Mouse (Mus musculus): ENCODE measurements at regions not wholly inside any gene's neighbourhood (a gene's known extent, or its start where the extent isn't known, plus 50 kb on each side); places are given as distances from the start of the nearest gene placed in this dataset.

DNA sequence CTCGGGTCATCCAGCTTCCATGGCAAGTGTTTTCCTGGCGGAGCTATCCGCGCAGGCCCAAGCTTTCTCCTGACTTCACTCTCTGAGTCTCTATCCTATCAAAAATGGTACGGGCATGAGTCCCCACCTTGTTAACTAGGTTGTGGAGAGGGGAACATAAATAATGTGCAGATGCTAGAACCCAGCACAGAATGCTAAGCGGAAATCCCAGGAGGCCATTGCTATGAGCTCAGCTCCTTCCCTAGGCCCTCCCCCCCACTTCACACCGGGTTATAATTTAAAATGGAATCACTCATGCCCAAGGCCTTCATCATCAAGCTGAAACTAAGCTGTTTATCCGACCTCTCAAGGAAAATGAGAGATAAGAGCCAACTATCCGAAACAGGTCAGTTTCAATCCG lies 60.4 kb upstream of the Cd83 start:
- Histone ChIP-seq H3K9me3 (ENCODE audit: control insufficient read depth, low read length) (no peaks in the 10 kb centered on the region), H3K4me2 (ENCODE audit: low read depth, low read length) (no peak overlapping the region), H3K9ac (ENCODE audit: low read depth, low read length) (no peak overlapping the region), H3K4me3 (ENCODE audit: low read depth, low read length) (no peak overlapping the region), H3K36me3 (ENCODE audit: control insufficient read depth, insufficient read depth, low read length) (no peaks in the 10 kb centered on the region), H3K27ac (replicated peaks; ENCODE audit: low read depth, low read length) (no peak overlapping the region), H3K4me1 (ENCODE audit: control insufficient read depth, insufficient read depth, low read length) (0 out of 2 replicates have a peak, but pooled peaks cover 3% of the 10 kb centered on the region), H3K27me3 (replicated peaks; ENCODE audit: control insufficient read depth, insufficient read depth, low read length) (no peaks in the 10 kb centered on the region)
- ATAC-seq (ENCODE audit: low read depth) (no peak), DNase-seq (ENCODE audit: low spot score) (no peak)
- WGBS, result 80% methylated on average over 10 of the region's 10 CpGs

DNA sequence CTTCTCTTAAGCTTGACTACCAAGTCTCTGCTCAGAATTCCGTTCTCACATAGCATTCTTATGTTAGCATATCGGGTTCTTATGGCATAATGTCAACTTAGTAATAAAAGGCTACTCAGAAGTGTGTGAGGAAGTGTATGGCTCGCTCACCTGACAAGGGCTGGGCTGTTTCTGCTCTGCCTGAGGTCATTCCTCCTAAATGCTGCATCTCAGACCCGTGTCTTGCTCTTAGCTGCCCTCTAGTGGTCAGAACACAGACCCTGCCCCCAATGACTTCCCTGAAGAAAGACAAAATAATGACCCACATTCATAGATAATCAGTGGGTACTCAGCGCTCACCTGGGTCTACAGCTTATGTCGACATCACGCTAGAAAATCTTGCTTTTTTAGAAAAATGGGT lies 58.9 kb upstream of the Cd83 start:
- ATAC-seq (ENCODE audit: low read depth) (peak; percentile 70; the same call in 1 of the 2 replicates), DNase-seq (ENCODE audit: low spot score) (peak; percentile 74)
- Histone ChIP-seq H3K9ac (ENCODE audit: low read depth, low read length) (no peak overlapping the region), H3K36me3 (ENCODE audit: control insufficient read depth, insufficient read depth, low read length) (no peaks in the 10 kb centered on the region), H3K27ac (replicated peaks; ENCODE audit: low read depth, low read length) (no peak overlapping the region), H3K27me3 (replicated peaks; ENCODE audit: control insufficient read depth, insufficient read depth, low read length) (no peaks in the 10 kb centered on the region), H3K4me3 (ENCODE audit: low read depth, low read length) (no peak overlapping the region), H3K9me3 (ENCODE audit: control insufficient read depth, low read length) (no peaks in the 10 kb centered on the region), H3K4me1 (ENCODE audit: control insufficient read depth, insufficient read depth, low read length) (0 out of 2 replicates have a peak, but pooled peaks cover 3% of the 10 kb centered on the region), H3K4me2 (ENCODE audit: low read depth, low read length) (no peak overlapping the region)
- 27% methylated on average over 7 of the region's 7 CpGs for whole genome bisulfite sequencing

GRCm38 (mm10) chr13:43726895-43727341 lies 57.7 kb upstream of the Cd83 start:
- no peak overlapping the region for H3K4me3 ChIP-seq (ENCODE audit: low read depth, low read length)
- WGBS, result 64% methylated on average over 13 of the region's 13 CpGs
- no peak overlapping the region for H3K27ac ChIP-seq (replicated peaks; ENCODE audit: low read depth, low read length)
- no peak for ATAC-seq (ENCODE audit: low read depth)
- no peak overlapping the region for H3K4me2 ChIP-seq (ENCODE audit: low read depth, low read length)
- peak; percentile 30 for DNase-seq (ENCODE audit: low spot score)
- no peak overlapping the region for H3K9ac ChIP-seq (ENCODE audit: low read depth, low read length)
- H3K9me3 ChIP-seq (ENCODE audit: control insufficient read depth, low read length), result no peaks in the 10 kb centered on the region
- 0 out of 2 replicates have a peak, but pooled peaks cover 3% of the 10 kb centered on the region for H3K4me1 ChIP-seq (ENCODE audit: control insufficient read depth, insufficient read depth, low read length)
- H3K36me3 ChIP-seq (ENCODE audit: control insufficient read depth, insufficient read depth, low read length), result no peaks in the 10 kb centered on the region
- H3K27me3 ChIP-seq (replicated peaks; ENCODE audit: control insufficient read depth, insufficient read depth, low read length), result no peaks in the 10 kb centered on the region

- 85% methylated on average over 11 of the region's 11 CpGs for WGBS
- Histone ChIP-seq H3K27ac (replicated peaks; ENCODE audit: low read depth, low read length) (no peak overlapping the region), H3K9ac (ENCODE audit: low read depth, low read length) (no peak overlapping the region), H3K9me3 (ENCODE audit: control insufficient read depth, low read length) (no peaks in the 10 kb centered on the region), H3K27me3 (replicated peaks; ENCODE audit: control insufficient read depth, insufficient read depth, low read length) (no peaks in the 10 kb centered on the region), H3K4me3 (ENCODE audit: low read depth, low read length) (no peak overlapping the region), H3K4me1 (ENCODE audit: control insufficient read depth, insufficient read depth, low read length) (0 out of 2 replicates have a peak, but pooled peaks cover 3% of the 10 kb centered on the region), H3K4me2 (ENCODE audit: low read depth, low read length) (no peak overlapping the region), H3K36me3 (ENCODE audit: control insufficient read depth, insufficient read depth, low read length) (no peaks in the 10 kb centered on the region)
- DNase-seq (ENCODE audit: low spot score) (no peak), ATAC-seq (ENCODE audit: low read depth) (no peak)
These were observed 55.0 kb upstream of the Cd83 start for GRCm38 (mm10) chr13:43729617-43730016.

DNA sequence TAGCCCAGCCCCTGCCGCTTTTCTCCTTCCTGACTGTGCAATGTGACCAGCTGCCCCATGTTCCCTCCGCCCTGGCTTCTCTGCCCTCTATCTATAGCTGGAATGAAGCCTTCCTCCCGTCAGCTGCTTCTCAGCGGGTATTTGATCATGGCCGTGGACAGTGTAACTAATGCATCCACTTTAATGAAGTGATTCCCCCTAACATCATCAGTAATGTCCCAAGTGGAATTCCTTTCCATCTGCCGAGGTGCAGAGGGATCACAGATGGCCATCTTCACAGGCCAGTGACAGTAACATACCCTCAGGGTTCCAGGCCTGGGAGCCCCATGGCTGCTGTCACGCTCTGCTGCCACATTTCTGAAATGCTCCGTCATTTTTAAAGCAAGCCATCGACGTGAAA lies 51.5 kb upstream of the Cd83 start:
- H3K27me3 ChIP-seq (replicated peaks; ENCODE audit: control insufficient read depth, insufficient read depth, low read length), result no peaks in the 10 kb centered on the region
- no peak for ATAC-seq (ENCODE audit: low read depth)

DNA sequence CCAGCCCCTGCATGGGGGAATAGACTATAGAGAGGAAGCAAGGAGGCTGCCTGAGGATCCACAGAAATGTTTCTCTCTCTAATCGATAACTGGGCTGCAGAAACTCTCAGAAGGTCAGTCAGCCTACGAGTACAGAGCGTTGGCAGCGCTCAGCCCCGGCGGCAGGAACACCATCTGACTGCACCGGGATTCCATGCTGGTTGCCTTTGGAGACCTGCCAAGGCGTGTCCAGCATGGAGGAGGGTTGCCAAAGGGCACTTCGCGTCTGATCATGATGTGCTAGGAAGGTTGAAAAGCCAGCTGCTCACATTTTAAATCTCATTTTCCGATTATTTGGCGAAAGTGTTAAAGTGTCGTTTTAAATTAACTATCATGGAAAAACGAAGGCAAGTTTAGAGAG lies 49.9 kb upstream of the Cd83 start:
- no peak overlapping the region for H3K4me2 ChIP-seq (ENCODE audit: low read depth, low read length)

More for the DNA sequence above, 51.5 kb upstream of the Cd83 start:
- Histone ChIP-seq H3K9ac (ENCODE audit: low read depth, low read length) (no peak overlapping the region), H3K36me3 (ENCODE audit: control insufficient read depth, insufficient read depth, low read length) (no peaks in the 10 kb centered on the region), H3K4me3 (ENCODE audit: low read depth, low read length) (no peak overlapping the region), H3K9me3 (ENCODE audit: control insufficient read depth, low read length) (no peaks in the 10 kb centered on the region), H3K27ac (replicated peaks; ENCODE audit: low read depth, low read length) (no peak overlapping the region), H3K4me2 (ENCODE audit: low read depth, low read length) (no peak overlapping the region), H3K4me1 (ENCODE audit: control insufficient read depth, insufficient read depth, low read length) (no peaks in the 10 kb centered on the region)
- DNase-seq (ENCODE audit: low spot score), result no peak
- WGBS, result 64% methylated on average over 10 of the region's 10 CpGs

More for the DNA sequence above, 49.9 kb upstream of the Cd83 start:
- Histone ChIP-seq H3K36me3 (ENCODE audit: control insufficient read depth, insufficient read depth, low read length) (no peaks in the 10 kb centered on the region), H3K27me3 (replicated peaks; ENCODE audit: control insufficient read depth, insufficient read depth, low read length) (no peaks in the 10 kb centered on the region), H3K4me1 (ENCODE audit: control insufficient read depth, insufficient read depth, low read length) (no peaks in the 10 kb centered on the region), H3K9me3 (ENCODE audit: control insufficient read depth, low read length) (no peaks in the 10 kb centered on the region), H3K9ac (ENCODE audit: low read depth, low read length) (no peak overlapping the region), H3K27ac (replicated peaks; ENCODE audit: low read depth, low read length) (no peak overlapping the region), H3K4me3 (ENCODE audit: low read depth, low read length) (no peak overlapping the region)
- ATAC-seq (ENCODE audit: low read depth) (no peak), DNase-seq (ENCODE audit: low spot score) (peak; percentile 39)
- WGBS, result 59% methylated on average over 14 of the region's 14 CpGs

All from embryonic facial prominence, embryonic 14.5 days (tissue).